Mouse (Mus musculus): ENCODE data around the gene Iscu.

DNA sequence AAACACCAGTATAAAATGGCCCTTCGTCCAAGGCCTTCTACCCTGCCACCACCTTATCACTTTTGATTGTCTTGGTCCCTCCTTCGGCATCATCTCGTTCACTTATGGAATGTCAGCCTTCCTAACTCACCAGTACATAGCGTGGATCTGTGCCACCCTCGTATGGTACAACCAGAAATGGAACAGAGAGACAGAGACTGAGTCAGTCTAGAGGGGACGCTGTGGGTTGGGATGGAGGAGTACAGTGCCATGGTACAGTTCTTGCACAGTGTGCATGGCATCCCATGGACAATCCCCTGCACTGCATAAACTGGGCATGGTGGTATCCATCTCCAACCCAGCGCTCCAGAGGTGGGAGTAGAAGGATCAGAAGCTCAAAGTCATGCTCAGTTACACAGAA is 43.9 kb upstream of the Iscu start:
- TF ChIP-seq CTCF (IDR thresholded peaks at IDR 0.05; ENCODE audit: extremely low read depth, insufficient read depth, low read length) (no peak), POLR2A (IDR thresholded peaks at IDR 0.05; ENCODE audit: extremely low read depth, insufficient read depth, low read length) (no peak)

Data from cortical plate, adult 2 months (tissue).